ENCODE assay signal across 26 mouse cellular contexts in the genomic region with DNA sequence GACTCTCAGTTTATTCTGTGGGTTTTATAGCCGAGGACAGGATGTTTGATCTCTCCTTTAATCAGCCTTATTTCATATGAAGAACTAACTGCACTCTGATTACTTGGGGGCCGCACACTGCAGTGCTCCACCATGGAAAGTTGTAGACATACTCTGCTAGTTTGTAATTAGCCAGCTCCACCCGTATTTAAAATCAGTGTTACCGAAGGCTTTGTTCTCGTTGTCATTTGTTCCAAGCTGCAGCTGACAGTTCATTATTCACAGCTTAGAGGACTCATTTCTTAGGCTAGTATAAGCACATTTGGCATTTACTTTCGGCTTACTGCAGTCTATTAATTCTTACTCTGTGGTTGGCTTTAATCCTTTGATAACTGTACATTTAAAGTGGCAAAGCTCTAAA. TPM values are rescaled to one million over a fixed set of nuclear protein-coding genes. Genes with fewer than 3 reads are reported as not detected.
DNase-seq lines count a peak whose midpoint lies in the region; ATAC-seq and TF ChIP-seq lines count a peak whose summit lies in the region.
"Had no signal": no experiment of that assay in that cellular context is flagged by ENCODE, and none has a peak within 500 bp of the region (broad histone marks: within the 10 kb centered on the region; RNA-seq: fewer than 3 reads in every experiment).

No protein-coding gene starts in this region.

- H3K4me1 ChIP-seq in hindbrain, postnatal 0 days (ENCODE audit: insufficient read depth, low read length): no peaks in the 10 kb centered on the region
- H3K4me1 ChIP-seq in hindbrain, embryonic 16.5 days (ENCODE audit: control insufficient read depth, insufficient read depth, low read depth, low read length): no peaks in the 10 kb centered on the region
- no peaks in the 10 kb centered on the region for H3K4me1 ChIP-seq in embryonic fibroblast, embryonic 13.5 days (ENCODE audit: control insufficient read depth, insufficient read depth, low read length)
- H3K4me1 ChIP-seq in forebrain, embryonic 15.5 days: peaks cover 32% of the 10 kb centered on the region
- H3K4me1 ChIP-seq: limb, embryonic 12.5 days; neural tube, embryonic 15.5 days had no signal

- H3K27me3 ChIP-seq in hindbrain, postnatal 0 days (ENCODE audit: insufficient read depth, low read length): no peaks in the 10 kb centered on the region
- no peaks in the 10 kb centered on the region for H3K27me3 ChIP-seq in hindbrain, embryonic 16.5 days (replicated peaks; ENCODE audit: control insufficient read depth, insufficient read depth, low read length)
- H3K27me3 ChIP-seq in forebrain, embryonic 15.5 days: no peaks in the 10 kb centered on the region
- H3K27me3 ChIP-seq: limb, embryonic 12.5 days; neural tube, embryonic 15.5 days had no signal

- TF ChIP-seq POLR2A in embryonic fibroblast, embryonic 13.5 days (IDR thresholded peaks at IDR 0.05; ENCODE audit: low read depth, low read length): no peak

- no peak for ATAC-seq in hindbrain, postnatal 0 days
- no peak for ATAC-seq in hindbrain, embryonic 16.5 days
- peak; percentile 60 for ATAC-seq in forebrain, embryonic 15.5 days (replicated peaks)
- ATAC-seq: CD4-positive, CD25-positive, alpha-beta regulatory T cell, adult 4 months; intestine, embryonic 16.5 days; liver, postnatal 0 days; lung, postnatal 0 days had no signal

- no peak overlapping the region for H3K9ac ChIP-seq in hindbrain, postnatal 0 days (replicated peaks; ENCODE audit: low read length)
- H3K9ac ChIP-seq in hindbrain, embryonic 16.5 days (ENCODE audit: low read depth, low read length): no peak overlapping the region
- H3K9ac ChIP-seq in forebrain, embryonic 15.5 days (replicated peaks): no peak overlapping the region
- H3K9ac ChIP-seq: hindbrain, embryonic 14.5 days; limb, embryonic 12.5 days; liver, postnatal 0 days; neural tube, embryonic 15.5 days had no signal

- TF ChIP-seq CTCF in hindbrain, postnatal 0 days (IDR thresholded peaks at IDR 0.05; ENCODE audit: low read depth): no peak
- no peak for TF ChIP-seq CTCF in embryonic fibroblast, embryonic 13.5 days (IDR thresholded peaks at IDR 0.05; ENCODE audit: borderline replicate concordance, insufficient read depth, low read length)
- no peak for TF ChIP-seq CTCF in left cerebral cortex, adult 2 months (IDR thresholded peaks at IDR 0.05)

- peak; percentile 8 for DNase-seq in hindbrain, postnatal 0 days (ENCODE audit: low spot score)
- peak; percentile 64 for DNase-seq in retina, postnatal 1 day
- DNase-seq in cerebellum, adult 9-10 months: no peak
- no peak for DNase-seq in left cerebral cortex, adult 2 months (ENCODE audit: extremely low spot score in 1 of 2, low spot score in 2 of 2)
- DNase-seq: adrenal gland, adult 8-10 months; cerebellum, adult 8-10 months; gastrocnemius, adult 2 months; heart, postnatal 4 days; kidney, postnatal 25 days; layer of hippocampus, postnatal 36 days; liver, postnatal 0 days; right cerebral cortex, postnatal 14 days had no signal

- no peaks in the 10 kb centered on the region for H3K9me3 ChIP-seq in hindbrain, postnatal 0 days (ENCODE audit: low read length)
- H3K9me3 ChIP-seq in hindbrain, embryonic 16.5 days (ENCODE audit: control insufficient read depth, low read length): no peaks in the 10 kb centered on the region
- no peaks in the 10 kb centered on the region for H3K9me3 ChIP-seq in forebrain, embryonic 15.5 days
- H3K9me3 ChIP-seq: limb, embryonic 12.5 days; neural tube, embryonic 15.5 days had no signal

- no peak overlapping the region for H3K27ac ChIP-seq in hindbrain, postnatal 0 days
- no peak overlapping the region for H3K27ac ChIP-seq in hindbrain, embryonic 16.5 days (ENCODE audit: low read depth, low read length)
- H3K27ac ChIP-seq in embryonic fibroblast, embryonic 13.5 days (ENCODE audit: insufficient read depth, low read length): peak overlapping the region; percentile 45; the same call in 1 of the 2 replicates
- peak overlapping the region; percentile 65 for H3K27ac ChIP-seq in forebrain, embryonic 15.5 days (replicated peaks)
- no peak overlapping the region for H3K27ac ChIP-seq in left cerebral cortex, adult 2 months
- H3K27ac ChIP-seq: gastrocnemius, adult 2 months; hindbrain, embryonic 14.5 days; limb, embryonic 12.5 days; neural tube, embryonic 15.5 days had no signal

- 38% methylated on average over 6 of the region's 6 CpGs for WGBS in hindbrain, postnatal 0 days
- WGBS in hindbrain, embryonic 16.5 days: 39% methylated on average over 6 of the region's 6 CpGs
- 11% methylated on average over 6 of the region's 6 CpGs for WGBS in forebrain, embryonic 15.5 days

- H3K4me3 ChIP-seq in hindbrain, postnatal 0 days (ENCODE audit: low read length): no peak overlapping the region
- no peak overlapping the region for H3K4me3 ChIP-seq in hindbrain, embryonic 16.5 days (ENCODE audit: low read length)
- H3K4me3 ChIP-seq in embryonic fibroblast, embryonic 13.5 days (ENCODE audit: insufficient read depth, low read length): no peak overlapping the region
- no peak overlapping the region for H3K4me3 ChIP-seq in forebrain, embryonic 15.5 days
- no peak overlapping the region for H3K4me3 ChIP-seq in left cerebral cortex, adult 2 months
- H3K4me3 ChIP-seq: gastrocnemius, adult 2 months; limb, embryonic 12.5 days; neural tube, embryonic 15.5 days had no signal

- H3K36me3 ChIP-seq in hindbrain, postnatal 0 days (ENCODE audit: insufficient read depth, low read length): peaks cover 4% of the 10 kb centered on the region; the same call in 1 of the 2 replicates
- peaks cover 7% of the 10 kb centered on the region for H3K36me3 ChIP-seq in hindbrain, embryonic 16.5 days (ENCODE audit: control insufficient read depth, insufficient read depth, low read length)
- H3K36me3 ChIP-seq in forebrain, embryonic 15.5 days: peaks cover 19% of the 10 kb centered on the region

- H3K4me2 ChIP-seq in hindbrain, postnatal 0 days (ENCODE audit: low read depth, low read length): no peak overlapping the region
- H3K4me2 ChIP-seq in hindbrain, embryonic 16.5 days (ENCODE audit: low read length): no peak overlapping the region
- H3K4me2 ChIP-seq in forebrain, embryonic 15.5 days (replicated peaks): no peak overlapping the region
- H3K4me2 ChIP-seq: hindbrain, embryonic 14.5 days; limb, embryonic 12.5 days; liver, embryonic 11.5 days; neural tube, embryonic 15.5 days had no signal

- intact Hi-C loops in left cerebral cortex, adult 2 months (cut with DNase I): loop anchor here (5.0 to 10.0 kb wide), 2 partner anchors 136 to 394 kb away; no protein-coding TSS in a partner anchor

RNA-seq across cellular contexts. Expression of a gene that starts 36.0 kb away (rescaled TPM):
- total RNA-seq in hindbrain, postnatal 0 days (2014; rRNA removed): 28.5 and 36.7 TPM in 2 replicates
- polyA plus RNA-seq in hindbrain, postnatal 0 days (2015; fragmentation: Nextera tagmentation; extraction: Ambion mirVana): 51.6 and 55.5 TPM in 2 replicates
- 55.5 and 62.0 TPM in 2 replicates for polyA plus RNA-seq in hindbrain, embryonic 16.5 days (2015; fragmentation: Nextera tagmentation; extraction: Ambion mirVana)
- polyA plus RNA-seq in embryonic fibroblast, embryonic 13.5 days (2011; ENCODE audit: insufficient read length, low read depth, missing spikeins): 88.1 and 93.8 TPM in 2 replicates
- 67.3 and 72.1 TPM in 2 replicates for polyA plus RNA-seq in forebrain, embryonic 15.5 days (2015; fragmentation: Nextera tagmentation; extraction: Ambion mirVana)
- 100 to 1,000 TPM; 105 to 118 TPM for total RNA-seq in left cerebral cortex, adult 2 months (2021)

RNA-seq across cellular contexts. Expression of a gene that starts 49.7 kb away (rescaled TPM):
- total RNA-seq in hindbrain, postnatal 0 days (2014; rRNA removed): 78.3 and 85.9 TPM in 2 replicates
- 32.0 and 33.1 TPM in 2 replicates for polyA plus RNA-seq in hindbrain, postnatal 0 days (2015; fragmentation: Nextera tagmentation; extraction: Ambion mirVana)
- polyA plus RNA-seq in hindbrain, embryonic 16.5 days (2015; fragmentation: Nextera tagmentation; extraction: Ambion mirVana): 42.7 and 51.2 TPM in 2 replicates
- 56.7 and 80.4 TPM in 2 replicates for polyA plus RNA-seq in embryonic fibroblast, embryonic 13.5 days (2011; ENCODE audit: insufficient read length, low read depth, missing spikeins)
- 53.7 and 56.6 TPM in 2 replicates for polyA plus RNA-seq in forebrain, embryonic 15.5 days (2015; fragmentation: Nextera tagmentation; extraction: Ambion mirVana)
- 10 to 100 TPM; 75.3 to 76.9 TPM for total RNA-seq in left cerebral cortex, adult 2 months (2021)

RNA-seq across cellular contexts. Expression of a gene that starts 49.8 kb away (rescaled TPM):
- 0.99 TPM in 1 of 2 replicates, not detected in the other for total RNA-seq in hindbrain, postnatal 0 days (2014; rRNA removed)
- 0.16 TPM in 1 of 2 replicates, not detected in the other for polyA plus RNA-seq in hindbrain, postnatal 0 days (2015; fragmentation: Nextera tagmentation; extraction: Ambion mirVana)
- polyA plus RNA-seq in hindbrain, embryonic 16.5 days (2015; fragmentation: Nextera tagmentation; extraction: Ambion mirVana): 0.11 and 0.16 TPM in 2 replicates
- polyA plus RNA-seq in embryonic fibroblast, embryonic 13.5 days (2011; ENCODE audit: insufficient read length, low read depth, missing spikeins): not detected in 2 replicates
- polyA plus RNA-seq in forebrain, embryonic 15.5 days (2015; fragmentation: Nextera tagmentation; extraction: Ambion mirVana): 0.09 and 0.11 TPM in 2 replicates
- total RNA-seq in left cerebral cortex, adult 2 months (2021): not detected
- total RNA-seq: gastrocnemius, adult 2 months; gastrocnemius, postnatal 4 days; heart, postnatal 4 days; layer of hippocampus, postnatal 36 days had no signal
- polyA plus RNA-seq: heart, embryonic 16.5 days; kidney, embryonic 14.5 days; limb, embryonic 12.5 days; liver, embryonic 11.5 days; liver, postnatal 0 days; lung, postnatal 0 days; thymus, postnatal 0 days had no signal

Comparison
In these comparisons a context has a peak if more than half of its experiments do, and no peak if none do; other contexts are left out.
1. DNase-seq: peak in hindbrain, postnatal 0 days (single experiment) and retina, postnatal 1 day (single experiment); none in cerebellum, adult 9-10 months (single experiment) and left cerebral cortex, adult 2 months (0 of 2).
2. H3K27ac ChIP-seq: peak in embryonic fibroblast, embryonic 13.5 days (single experiment) and forebrain, embryonic 15.5 days (single experiment); none in hindbrain, postnatal 0 days (single experiment), hindbrain, embryonic 16.5 days (single experiment) and left cerebral cortex, adult 2 months (single experiment).